In genomic region chr12:35046999-35047319, GRCm38 (mm10) we compare ENCODE assay signal across 8 mouse cellular contexts. TPM values are rescaled to one million over a fixed set of nuclear protein-coding genes. Genes with fewer than 3 reads are reported as not detected.
DNase-seq lines count a peak whose midpoint lies in the region; ATAC-seq lines count a peak whose summit lies in the region.

Gene Snx13, plus strand, starts transcription at chr12:35047186.

- H3K9ac ChIP-seq in intestine, embryonic 15.5 days, result peak within 1 kb of the TSS; percentile 95

- peak; percentile 97 for ATAC-seq in intestine, embryonic 15.5 days

- H3K27ac ChIP-seq in intestine, embryonic 15.5 days, result peak within 1 kb of the TSS; percentile 95

- under 1% methylated on average over 51 of the region's 51 CpGs for WGBS in intestine, embryonic 15.5 days

- H3K4me1 ChIP-seq in intestine, embryonic 15.5 days (replicated peaks), result 0 out of 2 replicates have a peak, but pooled peaks cover 3% of the 10 kb centered on the region

- peak within 1 kb of the TSS; percentile 72 for H3K4me2 ChIP-seq in intestine, embryonic 15.5 days (replicated peaks)

- H3K27me3 ChIP-seq in intestine, embryonic 15.5 days (replicated peaks), result no peaks in the 10 kb centered on the region

- peak; percentile 84 to 91 for DNase-seq in adrenal gland, adult 18-20 months (ENCODE audit: low spot score in 2 of 2)
- DNase-seq in embryo, embryonic 10.5 days (ENCODE audit: low spot score), result peak; percentile 96
- peak; percentile 89 for DNase-seq in gastrocnemius, postnatal 25 days
- DNase-seq in left cerebral cortex, postnatal 25 days (ENCODE audit: low spot score in 2 of 2), result peak; percentile 91 to 94
- DNase-seq in mesoderm, embryonic 11.5 days (ENCODE audit: low read depth, low spot score), result peak; percentile 93
- DNase-seq in right cerebral cortex, postnatal 25 days, result peak; percentile 91
- DNase-seq in urinary bladder, postnatal 4 days (ENCODE audit: low spot score in 2 of 2), result peak; percentile 84 to 90

- intact Hi-C loops in left cerebral cortex, postnatal 25 days (cut with DNase I), result no loop called here

- no peaks in the 10 kb centered on the region for H3K9me3 ChIP-seq in intestine, embryonic 15.5 days

- no peaks in the 10 kb centered on the region for H3K36me3 ChIP-seq in intestine, embryonic 15.5 days

- H3K4me3 ChIP-seq in intestine, embryonic 15.5 days (replicated peaks), result peak within 1 kb of the TSS; percentile 91

RNA-seq across cellular contexts. Expression of gene Snx13, which starts in this region (rescaled TPM):
- total RNA-seq in adrenal gland, adult 18-20 months (2021), result 10 to 100 TPM; 36.5 to 37.1 TPM
- 10 to 100 TPM; 39.6 to 44.9 TPM for total RNA-seq in gastrocnemius, postnatal 25 days (2021)
- polyA plus RNA-seq in intestine, embryonic 15.5 days (2015; fragmentation: Nextera tagmentation; extraction: Ambion mirVana), result 26.3 and 29.5 TPM in 2 replicates
- total RNA-seq in left cerebral cortex, postnatal 25 days (2021), result 10 to 100 TPM; 60.6 to 61.1 TPM

Comparison
In these comparisons a context has a peak if more than half of its experiments do, and no peak if none do; other contexts are left out.
1. Peak in every context shown above with its lines: DNase-seq, ATAC-seq, H3K4me3 ChIP-seq and H3K27ac ChIP-seq.